Mouse (Mus musculus) limb, embryonic 11.5 days (tissue): ENCODE data around the gene Ephx4. TPM values are rescaled to one million over a fixed set of nuclear protein-coding genes. Genes with fewer than 3 reads are reported as not detected.
"Not testable (repeated sequence)": the region's sequence is repeated elsewhere in the genome, so short reads cannot be mapped to it uniquely, and the experiment has no call there.

Experiments used
- ATAC-seq: fragments of 200-750 bp; cut with Nextera tagmentation; 2 replicates; pipeline ENCODE4 v1.8.0; 2017; ENCODE audit warnings: low read depth; ENCODE audit not compliant: insufficient number of reproducible peaks, low FRiP score, low TSS enrichment
- DNase-seq: peaks from one replicate; pipeline ENCODE4 v3.0.0-alpha.2; 2015; ENCODE audit warnings: low spot score
- H3K27ac ChIP-seq: fragments of 300-500 bp; sonication (generic); replicated peaks from 2 replicates; pipeline ENCODE4 v1.5.1; 2014; ENCODE audit warnings: low read depth, mild to moderate bottlenecking, low read length
- H3K27me3 ChIP-seq: fragments of 300-500 bp; sonication (generic); 2 replicates; pipeline ENCODE4 v1.6.1; 2014; ENCODE audit warnings: mild to moderate bottlenecking, low read length, mixed read lengths; ENCODE audit not compliant: control insufficient read depth, insufficient read depth
- H3K36me3 ChIP-seq: fragments of 300-500 bp; sonication (generic); 2 replicates; pipeline ENCODE4 v1.6.1; 2014; ENCODE audit warnings: mild to moderate bottlenecking, low read length, moderate library complexity, mixed read lengths; ENCODE audit not compliant: control insufficient read depth, insufficient read depth
- H3K4me1 ChIP-seq: fragments of 300-500 bp; sonication (generic); 2 replicates; pipeline ENCODE4 v1.6.1; 2014; ENCODE audit warnings: low read length, mixed read lengths; ENCODE audit not compliant: control insufficient read depth, insufficient read depth
- H3K4me2 ChIP-seq: fragments of 300-500 bp; sonication (generic); 2 replicates; pipeline ENCODE4 v1.6.1; 2014; ENCODE audit warnings: low read depth, mild to moderate bottlenecking, moderate library complexity; ENCODE audit not compliant: severe bottlenecking
- H3K4me3 ChIP-seq: fragments of 300-500 bp; sonication (generic); 2 replicates; pipeline ENCODE4 v1.5.1; 2014; ENCODE audit warnings: low read depth, low read length
- H3K9ac ChIP-seq: fragments of 300-500 bp; sonication (generic); 2 replicates; pipeline ENCODE4 v1.6.1; 2014; ENCODE audit warnings: mild to moderate bottlenecking, low read length
- H3K9me3 ChIP-seq: fragments of 300-500 bp; sonication (generic); 2 replicates; pipeline ENCODE4 v1.6.1; 2016; ENCODE audit warnings: low read length; ENCODE audit not compliant: control insufficient read depth
- WGBS: fragments of 180-500 bp; shearing (Covaris S2); extraction: QIAGEN DNeasy Blood & Tissue Kit; methylation state at CpG from one replicate; pipeline ENCODE4 v1.1.7; 2014; 5-methylcytosine and 5-hydroxymethylcytosine counted together
- polyA plus RNA-seq: library from polyadenylated mRNA; unstranded; fragments of >200 nt; fragmentation: Nextera tagmentation; extraction: Ambion mirVana; gene quantifications from 2 replicates; pipeline ENCODE4 v1.2.1, GENCODE M21; 2014

The Ephx4 gene
- polyA plus RNA-seq, 1 experiment from 2014 or later, result 0.72 TPM

DNA sequence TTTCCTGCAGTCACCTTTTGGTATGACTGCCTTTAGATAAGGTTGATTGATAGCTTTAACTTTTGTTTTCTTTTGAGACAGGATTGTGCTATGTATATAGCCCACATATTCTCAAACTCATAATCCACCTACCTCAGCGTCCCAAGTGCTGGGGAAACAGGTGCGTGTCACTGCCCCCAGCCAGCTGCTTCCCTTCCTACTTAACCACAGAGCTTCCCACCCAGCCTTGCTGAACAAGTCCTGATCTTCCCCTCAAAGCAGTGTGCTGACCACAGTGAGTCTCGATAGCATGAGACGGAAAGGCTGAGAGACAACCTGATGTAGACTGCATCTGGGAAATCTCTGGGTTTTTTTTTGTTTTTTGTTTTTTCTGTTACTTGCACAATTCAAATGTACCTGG, 29.3 kb upstream of the Ephx4 start:
- no peaks in the 10 kb centered on the region for H3K36me3 ChIP-seq
- H3K27me3 ChIP-seq, result no peaks in the 10 kb centered on the region
- no peak overlapping the region for H3K4me2 ChIP-seq
- no peak overlapping the region for H3K27ac ChIP-seq
- H3K9me3 ChIP-seq, result no peaks in the 10 kb centered on the region
- no peak overlapping the region for H3K9ac ChIP-seq
- H3K4me1 ChIP-seq, result no peaks in the 10 kb centered on the region
- no peak for DNase-seq
- no peak overlapping the region for H3K4me3 ChIP-seq
- 88% methylated on average over 4 of the region's 4 CpGs for WGBS
- no peak for ATAC-seq

DNA sequence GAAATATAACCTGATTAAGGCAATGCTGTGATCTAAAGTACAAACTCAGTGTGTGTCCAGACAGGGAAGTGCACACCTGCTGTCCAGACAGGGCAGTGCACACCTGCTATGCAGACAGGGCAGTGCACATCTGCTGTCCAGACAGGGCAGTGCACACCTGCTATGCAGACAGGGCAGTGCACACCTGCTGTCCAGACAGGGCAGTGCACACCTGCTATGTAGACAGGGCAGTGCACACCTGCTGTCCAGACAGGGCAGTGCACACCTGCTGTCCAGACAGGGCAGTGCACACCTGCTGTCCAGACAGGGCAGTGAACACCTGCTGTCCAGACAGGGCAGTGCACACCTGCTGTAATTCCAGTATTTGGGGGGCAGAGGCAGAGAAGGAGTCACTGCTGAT, 16.1 kb upstream of the Ephx4 start:
- H3K36me3 ChIP-seq, ATAC-seq, H3K4me3 ChIP-seq, H3K27ac ChIP-seq, H3K9ac ChIP-seq, H3K4me2 ChIP-seq, H3K27me3 ChIP-seq, DNase-seq, H3K9me3 ChIP-seq, H3K4me1 ChIP-seq: not testable (repeated sequence)

DNA sequence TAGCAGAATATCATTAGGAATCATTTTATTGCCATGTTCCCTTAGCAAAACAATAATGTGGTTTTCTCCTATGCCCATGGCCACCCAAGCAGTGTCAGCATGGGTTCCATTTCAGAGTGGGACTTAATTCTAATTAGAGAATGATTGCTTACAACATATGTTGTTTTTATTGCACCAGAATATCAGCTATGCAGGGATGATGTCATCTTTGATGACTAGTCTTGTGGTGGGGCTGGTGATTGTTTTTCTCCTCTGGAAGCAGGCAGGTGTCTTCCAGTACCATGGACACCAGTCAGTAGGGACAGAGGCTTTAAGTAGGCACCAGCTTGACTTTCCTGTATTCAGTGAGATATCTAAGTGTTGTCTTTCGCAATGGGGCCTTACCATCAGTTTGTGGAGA, 14.7 kb upstream of the Ephx4 start:
- H3K4me1 ChIP-seq, result no peaks in the 10 kb centered on the region
- no peak overlapping the region for H3K9ac ChIP-seq
- DNase-seq, result no peak
- no peak for ATAC-seq
- no peak overlapping the region for H3K4me2 ChIP-seq
- no peaks in the 10 kb centered on the region for H3K27me3 ChIP-seq
- H3K36me3 ChIP-seq, result no peaks in the 10 kb centered on the region
- no peak overlapping the region for H3K27ac ChIP-seq
- H3K4me3 ChIP-seq, result no peak overlapping the region
- H3K9me3 ChIP-seq, result no peaks in the 10 kb centered on the region
- WGBS, result 93% methylated on average over 1 of the region's 1 CpGs

DNA sequence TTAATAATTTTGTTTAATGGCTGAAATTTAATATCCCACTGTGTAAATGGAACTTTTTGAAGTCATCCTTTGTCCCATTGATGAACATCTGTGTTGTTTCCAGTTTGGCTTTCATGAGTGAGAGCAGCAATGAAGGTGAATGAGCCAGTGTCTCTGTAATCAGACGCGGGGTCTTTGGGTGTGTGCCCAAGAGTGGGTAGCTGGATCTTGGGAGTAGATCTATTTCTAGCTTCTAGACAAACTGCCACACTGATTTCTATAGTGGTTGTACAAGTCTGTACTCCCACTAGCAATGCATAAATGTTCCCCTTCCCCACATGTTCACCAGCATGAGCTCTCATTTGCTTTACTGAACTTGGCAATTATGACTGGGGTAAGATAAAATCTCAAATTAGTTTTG, 13.2 kb upstream of the Ephx4 start:
- H3K36me3 ChIP-seq, result no peaks in the 10 kb centered on the region
- DNase-seq (no peak), ATAC-seq (no peak)
- H3K9me3 ChIP-seq, result no peaks in the 10 kb centered on the region
- H3K4me3 ChIP-seq, result no peak overlapping the region
- H3K4me1 ChIP-seq, result no peaks in the 10 kb centered on the region
- H3K9ac ChIP-seq, result no peak overlapping the region
- no peak overlapping the region for H3K4me2 ChIP-seq
- no peaks in the 10 kb centered on the region for H3K27me3 ChIP-seq
- H3K27ac ChIP-seq, result no peak overlapping the region
- WGBS, result 91% methylated on average over 2 of the region's 2 CpGs

DNA sequence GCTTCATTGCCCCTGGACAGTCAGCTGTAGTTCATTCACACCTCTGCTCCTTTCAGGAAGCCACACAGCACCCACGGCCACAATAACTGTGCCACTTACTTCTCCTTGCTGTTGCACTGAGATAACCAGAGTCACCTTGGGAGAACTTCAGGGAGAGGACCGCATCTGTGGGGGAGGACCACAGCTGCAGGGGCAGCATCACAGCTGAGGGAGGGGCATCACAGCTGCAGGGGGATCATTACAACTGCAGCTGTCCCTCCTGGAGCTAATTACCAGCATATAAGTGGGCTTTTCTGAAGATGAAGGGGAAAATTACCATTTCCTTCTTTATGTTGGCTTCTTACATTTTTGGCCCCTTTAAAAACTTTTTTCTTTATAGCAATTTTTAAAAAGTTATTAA, 8.1 kb upstream of the Ephx4 start:
- no peak for DNase-seq
- Histone ChIP-seq H3K9me3 (no peaks in the 10 kb centered on the region), H3K4me3 (no peak overlapping the region), H3K36me3 (no peaks in the 10 kb centered on the region), H3K27ac (no peak overlapping the region), H3K4me1 (no peaks in the 10 kb centered on the region), H3K9ac (no peak overlapping the region), H3K4me2 (no peak overlapping the region), H3K27me3 (no peaks in the 10 kb centered on the region)
- 46% methylated on average over 2 of the region's 2 CpGs for WGBS
- ATAC-seq, result no peak

DNA sequence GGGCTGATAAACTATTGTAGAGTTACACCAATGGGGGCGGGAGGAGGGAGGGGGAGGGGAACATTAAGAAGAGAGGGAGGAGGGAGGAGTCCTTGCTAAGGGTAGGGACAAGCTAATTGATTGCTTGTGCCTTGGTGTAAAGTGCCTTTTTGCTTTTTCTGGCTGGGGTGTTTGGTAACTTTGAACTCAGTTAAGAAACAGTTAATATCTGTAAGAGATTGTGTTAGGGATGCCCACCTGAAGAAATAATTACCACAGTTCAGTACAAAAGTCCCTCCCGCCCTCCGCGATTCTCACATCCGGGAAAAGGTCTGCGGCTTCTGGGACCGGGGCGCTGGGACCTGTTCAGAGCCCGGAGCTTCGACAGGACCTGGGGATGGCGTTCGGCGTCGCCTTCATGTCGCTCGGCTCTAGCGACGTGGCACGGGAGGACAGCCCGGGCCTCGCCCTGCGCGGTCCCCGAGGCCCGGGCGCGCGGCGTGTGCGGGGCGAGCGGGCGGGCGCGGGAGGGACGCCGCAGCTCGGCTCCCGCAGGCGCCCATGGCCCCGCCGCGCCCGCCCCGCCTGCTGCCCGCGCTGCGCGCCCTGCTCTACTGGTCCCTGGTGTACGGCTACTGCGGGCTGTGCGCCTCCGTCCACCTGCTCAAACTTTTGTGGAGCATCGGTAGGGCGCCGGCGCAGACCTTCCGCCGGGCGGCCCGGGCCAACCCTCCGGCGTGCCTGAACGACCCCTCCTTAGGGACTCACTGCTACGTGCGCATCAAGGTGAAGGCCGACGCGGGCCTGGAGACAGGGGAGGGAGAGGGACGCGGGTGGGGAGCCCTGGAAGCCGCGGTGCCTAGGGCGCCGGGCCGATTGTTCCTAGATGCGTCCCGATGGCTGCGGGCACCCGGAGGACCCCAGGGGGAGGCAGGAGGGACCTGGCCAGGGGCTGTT, 743 bp downstream of the Ephx4 start:
- WGBS, result under 1% methylated on average over 53 of the region's 80 CpGs
- Histone ChIP-seq H3K27ac (no peak overlapping the region), H3K27me3 (peaks cover 21% of the 10 kb centered on the region)

DNA sequence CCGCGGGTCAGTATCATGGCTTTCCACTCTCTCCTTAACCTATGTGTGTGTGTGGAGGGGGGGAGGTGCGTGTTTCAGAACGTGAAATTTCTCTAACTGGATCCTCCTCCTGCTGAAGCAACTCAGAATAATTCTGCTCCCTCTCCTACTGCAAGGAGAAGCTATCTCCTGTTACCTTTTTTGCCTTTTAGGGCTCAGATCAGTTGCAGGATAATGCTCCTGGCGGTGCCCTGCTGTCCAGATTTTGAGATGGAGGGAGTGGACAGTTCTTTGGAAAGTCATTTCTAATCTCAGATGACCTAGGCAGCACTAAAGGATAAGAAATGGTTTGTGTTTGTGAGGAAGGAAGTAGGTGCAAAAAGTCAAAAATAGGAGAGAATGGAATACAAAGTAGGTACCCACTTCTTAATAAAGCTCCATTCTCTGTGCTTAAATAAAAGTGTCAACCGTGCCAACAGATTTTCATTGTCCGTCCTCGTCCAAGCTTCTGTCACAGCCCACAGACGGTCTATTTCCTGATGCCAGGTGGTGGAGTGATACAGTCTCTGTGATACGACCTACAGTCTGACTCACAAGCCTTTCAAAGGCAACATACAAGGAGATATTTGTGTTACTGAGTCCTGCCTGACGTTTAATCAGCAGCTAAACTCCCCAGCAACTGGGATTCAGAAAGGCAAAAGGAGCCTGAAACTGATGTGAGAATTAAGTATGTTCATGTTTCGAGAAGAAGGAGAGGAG, 1.6 kb downstream of the Ephx4 start:
- no peaks in the 10 kb centered on the region for H3K9me3 ChIP-seq
- WGBS, result 37% methylated on average over 12 of the region's 12 CpGs
- H3K4me1 ChIP-seq, result no peaks in the 10 kb centered on the region
- H3K4me3 ChIP-seq, result peak overlapping the region; percentile 58
- H3K27me3 ChIP-seq, result peaks cover 21% of the 10 kb centered on the region
- DNase-seq (no peak), ATAC-seq (no peak)
- H3K27ac ChIP-seq, result no peak overlapping the region
- peak overlapping the region; percentile 99 for H3K4me2 ChIP-seq
- peak overlapping the region; percentile 71; the same call in 1 of the 2 replicates for H3K9ac ChIP-seq
- H3K36me3 ChIP-seq, result no peaks in the 10 kb centered on the region

More for the DNA sequence above, 743 bp downstream of the Ephx4 start:
- H3K36me3 ChIP-seq, result no peaks in the 10 kb centered on the region
- H3K4me3 ChIP-seq, result peak overlapping the region; percentile 58
- no peaks in the 10 kb centered on the region for H3K4me1 ChIP-seq
- ATAC-seq (peak; percentile 66; the same call in 1 of the 2 replicates), DNase-seq (peak; percentile 64)
- no peaks in the 10 kb centered on the region for H3K9me3 ChIP-seq
- H3K4me2 ChIP-seq, result peak overlapping the region; percentile 99
- peak overlapping the region; percentile 71 for H3K9ac ChIP-seq

DNA sequence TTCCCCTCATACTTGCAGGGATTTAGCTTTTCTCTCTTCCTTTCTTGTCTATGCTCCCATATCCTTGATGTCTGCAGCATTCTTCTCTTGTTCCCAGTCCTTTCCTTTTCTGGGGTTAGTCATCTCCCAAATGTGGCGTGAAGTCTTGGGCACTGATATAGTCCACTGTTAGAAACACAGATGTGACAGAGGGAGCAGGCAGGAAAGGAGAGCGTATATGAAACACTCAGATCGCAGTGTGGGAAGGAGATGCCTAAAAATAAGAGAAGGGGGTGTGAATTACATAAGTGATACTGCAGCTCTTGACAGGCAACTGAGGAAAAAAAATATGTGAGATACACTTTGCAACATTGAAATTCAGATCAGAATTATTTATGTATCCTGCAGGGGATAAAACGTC, 2.8 kb downstream of the Ephx4 start:
- H3K9ac ChIP-seq, result no peak overlapping the region
- no peak overlapping the region for H3K27ac ChIP-seq
- no peaks in the 10 kb centered on the region for H3K36me3 ChIP-seq
- no peak overlapping the region for H3K4me3 ChIP-seq
- ATAC-seq, result no peak
- no peaks in the 10 kb centered on the region for H3K4me1 ChIP-seq
- 88% methylated on average over 4 of the region's 4 CpGs for WGBS
- no peak overlapping the region for H3K4me2 ChIP-seq
- no peaks in the 10 kb centered on the region for H3K9me3 ChIP-seq
- DNase-seq, result no peak
- H3K27me3 ChIP-seq, result peaks cover 21% of the 10 kb centered on the region
